Mouse (Mus musculus): ENCODE measurements around the gene Krtap26-1. TPM values are rescaled to one million over a fixed set of nuclear protein-coding genes. Genes with fewer than 3 reads are reported as not detected.

Krtap26-1 gene
- not detected for total RNA-seq (2021)
- long read RNA-seq, experiment 1: 0 reads
- long read RNA-seq, experiment 2: 0 reads

GRCm38 (mm10) chr16:88647358-88647846 is at the start of gene Krtap26-1:
TSS of gene Krtap26-1 (minus strand) at chr16:88647796.
- Histone ChIP-seq H3K4me3 (no peak within 1 kb of the TSS), H3K27ac (no peak within 1 kb of the TSS)
- intact Hi-C loops (cut with DNase I): no loop called here
- TF ChIP-seq CTCF (IDR thresholded peaks at IDR 0.05): no peak
- no peak for DNase-seq

GRCm38 (mm10) chr16:88696256-88696655 is 48.7 kb upstream of the Krtap26-1 start:
- Histone ChIP-seq H3K4me3 (no peak overlapping the region), H3K27ac (no peak overlapping the region)
- intact Hi-C loops (cut with DNase I): no loop called here
- no peak for DNase-seq
- no peak for TF ChIP-seq CTCF (IDR thresholded peaks at IDR 0.05)

GRCm38 (mm10) chr16:88681282-88681681 is 33.7 kb upstream of the Krtap26-1 start:
- H3K4me3 ChIP-seq: no peak overlapping the region
- no peak for DNase-seq
- TF ChIP-seq CTCF (IDR thresholded peaks at IDR 0.05): no peak
- intact Hi-C loops (cut with DNase I): no loop called here
- no peak overlapping the region for H3K27ac ChIP-seq

GRCm38 (mm10) chr16:88679099-88679498 is 31.5 kb upstream of the Krtap26-1 start:
- no peak for DNase-seq
- no peak for TF ChIP-seq CTCF (IDR thresholded peaks at IDR 0.05)
- Histone ChIP-seq H3K27ac (no peak overlapping the region), H3K4me3 (no peak overlapping the region)
- intact Hi-C loops (cut with DNase I): no loop called here

- no peak for TF ChIP-seq CTCF (IDR thresholded peaks at IDR 0.05)
- Histone ChIP-seq H3K4me3 (no peak within 1 kb of the TSS), H3K27ac (no peak within 1 kb of the TSS)
- no peak for DNase-seq
- intact Hi-C loops (cut with DNase I): no loop called here
Observed at GRCm38 (mm10) chr16:88671571-88671970, 24.0 kb upstream of the Krtap26-1 start, which contains the start of gene Krtap27-1. TSS of gene Krtap27-1 (minus strand) at chr16:88671671.

GRCm38 (mm10) chr16:88657426-88657825 is 9.8 kb upstream of the Krtap26-1 start:
- intact Hi-C loops (cut with DNase I): loop anchor here (5.0 kb wide), 1 partner anchor 165 kb away; the partner anchor contains the start of gene Krtap15
- H3K27ac ChIP-seq: no peak overlapping the region
- TF ChIP-seq CTCF (IDR thresholded peaks at IDR 0.05): peak; percentile 52
- no peak for DNase-seq
- H3K4me3 ChIP-seq: no peak overlapping the region

GRCm38 (mm10) chr16:88651952-88652351 is 4.4 kb upstream of the Krtap26-1 start:
- TF ChIP-seq CTCF (IDR thresholded peaks at IDR 0.05): no peak
- no peak overlapping the region for H3K4me3 ChIP-seq
- H3K27ac ChIP-seq: no peak overlapping the region
- DNase-seq: no peak
- intact Hi-C loops (cut with DNase I): no loop called here

- no peak overlapping the region for H3K4me3 ChIP-seq
- intact Hi-C loops (cut with DNase I): no loop called here
- TF ChIP-seq CTCF (IDR thresholded peaks at IDR 0.05): no peak
- no peak overlapping the region for H3K27ac ChIP-seq
- DNase-seq: no peak
Observed at GRCm38 (mm10) chr16:88651082-88651481, 3.5 kb upstream of the Krtap26-1 start.

- TF ChIP-seq CTCF (IDR thresholded peaks at IDR 0.05): no peak
- Histone ChIP-seq H3K4me3 (no peak overlapping the region), H3K27ac (no peak overlapping the region)
- intact Hi-C loops (cut with DNase I): no loop called here
- DNase-seq: no peak
Observed at GRCm38 (mm10) chr16:88646366-88647111, 1.1 kb downstream of the Krtap26-1 start.

GRCm38 (mm10) chr16:88640053-88640452 is 7.5 kb downstream of the Krtap26-1 start:
- intact Hi-C loops (cut with DNase I): no loop called here
- no peak for DNase-seq

GRCm38 (mm10) chr16:88635142-88635541 is 12.5 kb downstream of the Krtap26-1 start:
- TF ChIP-seq CTCF (IDR thresholded peaks at IDR 0.05): no peak

More at GRCm38 (mm10) chr16:88640053-88640452, 7.5 kb downstream of the Krtap26-1 start:
- Histone ChIP-seq H3K27ac (no peak overlapping the region), H3K4me3 (no peak overlapping the region)
- TF ChIP-seq CTCF (IDR thresholded peaks at IDR 0.05): no peak

GRCm38 (mm10) chr16:88631474-88631873 is 16.1 kb downstream of the Krtap26-1 start:
- no peak overlapping the region for H3K27ac ChIP-seq
- TF ChIP-seq CTCF (IDR thresholded peaks at IDR 0.05): no peak
- DNase-seq: no peak
- no peak overlapping the region for H3K4me3 ChIP-seq
- intact Hi-C loops (cut with DNase I): no loop called here

More at GRCm38 (mm10) chr16:88635142-88635541, 12.5 kb downstream of the Krtap26-1 start:
- H3K27ac ChIP-seq: no peak overlapping the region
- H3K4me3 ChIP-seq: no peak overlapping the region
- no peak for DNase-seq
- intact Hi-C loops (cut with DNase I): no loop called here

- intact Hi-C loops (cut with DNase I): no loop called here
- peak within 1 kb of the TSS; percentile 56 for H3K4me3 ChIP-seq
- TF ChIP-seq CTCF (IDR thresholded peaks at IDR 0.05): no peak
- no peak within 1 kb of the TSS for H3K27ac ChIP-seq
- no peak for DNase-seq
Observed at GRCm38 (mm10) chr16:88627566-88627965, 20.0 kb downstream of the Krtap26-1 start, which contains the start of gene 2310079G19Rik. TSS of gene 2310079G19Rik (minus strand) at chr16:88627666.

Data from gastrocnemius, adult 2 months (tissue).